Mouse (Mus musculus) testis, adult 2 months (tissue): ENCODE measurements around the gene Cmtr2.

Source experiments
- CTCF ChIP-seq: fragments of 200-500 bp; IDR thresholded peaks from 2 replicates; pipeline ENCODE4 v1.5.1; 2012; ENCODE audit warnings: low read depth, mild to moderate bottlenecking, inconsistent platforms, low read length, moderate library complexity; ENCODE audit not compliant: control insufficient read depth, insufficient read depth, insufficient replicate concordance
- POLR2A ChIP-seq: fragments of 200-500 bp; IDR thresholded peaks from 2 replicates; pipeline ENCODE4 v1.6.1; 2012; ENCODE audit warnings: low read depth, mild to moderate bottlenecking, inconsistent platforms, low read length, moderate library complexity; ENCODE audit not compliant: control insufficient read depth

DNA sequence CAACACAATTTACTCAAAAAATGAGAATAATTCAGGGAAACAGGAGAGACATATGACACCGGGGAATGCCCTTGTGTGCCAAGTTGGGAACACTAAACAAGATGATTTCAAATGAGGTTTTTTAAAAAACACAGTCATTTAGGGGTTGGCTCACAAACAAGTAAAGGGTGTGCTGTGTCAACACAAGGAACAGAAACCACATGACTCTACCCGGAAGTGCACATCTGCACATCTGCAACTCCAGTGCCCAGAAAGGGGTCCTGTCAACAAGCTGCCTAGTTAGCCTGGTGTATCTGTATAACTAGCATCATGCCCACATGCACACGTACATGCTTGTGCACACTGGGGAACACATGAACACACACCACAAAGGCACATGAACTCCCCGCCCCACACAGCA is 29.9 kb upstream of the Cmtr2 start:
- TF ChIP-seq POLR2A (no peak), CTCF (no peak)
